Mouse (Mus musculus): ENCODE data around the gene Umad1.

DNA sequence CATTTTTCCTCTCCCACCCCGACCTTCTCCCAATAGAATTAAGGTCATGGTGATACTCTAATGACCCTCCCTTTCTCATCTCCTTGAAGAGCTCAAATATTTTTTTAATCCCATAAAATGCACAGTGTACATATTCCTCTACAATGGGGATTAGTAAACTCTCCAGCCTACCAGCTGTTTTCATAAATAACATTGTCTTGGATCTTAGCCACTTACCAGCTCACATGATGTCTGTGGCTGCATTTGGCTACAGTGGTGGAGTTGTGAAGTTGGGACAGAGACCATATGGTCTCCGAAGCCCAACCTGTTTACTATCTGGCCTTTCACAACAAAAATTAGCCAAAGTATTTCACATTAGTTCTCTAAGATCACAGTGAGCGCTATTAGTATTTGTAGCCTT, 111.5 kb downstream of the Umad1 start:
- TF ChIP-seq CTCF (IDR thresholded peaks at IDR 0.05; ENCODE audit: low read depth) (no peak), EP300 (IDR thresholded peaks at IDR 0.05; ENCODE audit: low read depth) (no peak)
